Mouse (Mus musculus) hindbrain, embryonic 14.5 days (tissue): ENCODE measurements around the gene Aldh9a1. TPM values are rescaled to one million over a fixed set of nuclear protein-coding genes. Genes with fewer than 3 reads are reported as not detected.
A peak's percentile ranks its signal among the peaks of the same experiment; 100 is the strongest.

ENCODE experiments used
- ATAC-seq: fragments of 200-750 bp; cut with Nextera tagmentation; 2 replicates; pipeline ENCODE4 v1.8.0; 2017; ENCODE audit warnings: moderate number of reproducible peaks, mild to moderate bottlenecking, moderate TSS enrichment, moderate library complexity; ENCODE audit not compliant: low FRiP score
- DNase-seq: peaks from one replicate; pipeline ENCODE4 v3.0.0-alpha.2; 2015; ENCODE audit warnings: low spot score
- H3K27ac ChIP-seq: fragments of 300-500 bp; sonication (generic); 2 replicates; pipeline ENCODE4 v1.5.1; 2014; ENCODE audit warnings: mild to moderate bottlenecking, moderate library complexity
- H3K27me3 ChIP-seq: fragments of 300-500 bp; sonication (generic); 2 replicates; pipeline ENCODE4 v1.6.1; 2014; ENCODE audit warnings: mild to moderate bottlenecking, low read length, mixed read lengths; ENCODE audit not compliant: control insufficient read depth, insufficient read depth
- H3K36me3 ChIP-seq: fragments of 300-500 bp; sonication (generic); replicated peaks from 2 replicates; pipeline ENCODE4 v1.6.1; 2014; ENCODE audit not compliant: control insufficient read depth, insufficient read depth
- H3K4me1 ChIP-seq: fragments of 300-500 bp; sonication (generic); replicated peaks from 2 replicates; pipeline ENCODE4 v1.6.1; 2014; ENCODE audit warnings: antibody characterized with exemption, low read length, mixed read lengths; ENCODE audit not compliant: control insufficient read depth, insufficient read depth
- H3K4me2 ChIP-seq: fragments of 300-500 bp; sonication (generic); replicated peaks from 2 replicates; pipeline ENCODE4 v1.6.1; 2014; ENCODE audit warnings: mild to moderate bottlenecking, moderate library complexity
- H3K4me3 ChIP-seq: fragments of 300-500 bp; sonication (generic); replicated peaks from 2 replicates; pipeline ENCODE4 v1.5.1; 2014; ENCODE audit warnings: mild to moderate bottlenecking, low read length
- H3K9ac ChIP-seq: fragments of 300-500 bp; sonication (generic); 2 replicates; pipeline ENCODE4 v1.6.1; 2014
- H3K9me3 ChIP-seq: fragments of 300-500 bp; sonication (generic); 2 replicates; pipeline ENCODE4 v1.6.1; 2016; ENCODE audit warnings: low read length; ENCODE audit not compliant: control insufficient read depth
- WGBS: fragments of 180-500 bp; shearing (Covaris S2); extraction: QIAGEN DNeasy Blood & Tissue Kit; methylation state at CpG from one replicate; pipeline ENCODE4 v1.1.7; 2014; 5-methylcytosine and 5-hydroxymethylcytosine counted together
- microRNA-seq: library from miRNA; unstranded; fragments of <30 nt; microRNA quantifications from one replicate; pipeline ENCODE4, GENCODE M21; 2016
- polyA plus RNA-seq: library from polyadenylated mRNA; unstranded; fragments of >200 nt; fragmentation: Nextera tagmentation; extraction: Ambion mirVana; gene quantifications from 2 replicates; pipeline ENCODE4 v1.2.1, GENCODE M21; 2014

The Aldh9a1 gene
- polyA plus RNA-seq, 1 experiment from 2014 or later, result 36.4 TPM

DNA sequence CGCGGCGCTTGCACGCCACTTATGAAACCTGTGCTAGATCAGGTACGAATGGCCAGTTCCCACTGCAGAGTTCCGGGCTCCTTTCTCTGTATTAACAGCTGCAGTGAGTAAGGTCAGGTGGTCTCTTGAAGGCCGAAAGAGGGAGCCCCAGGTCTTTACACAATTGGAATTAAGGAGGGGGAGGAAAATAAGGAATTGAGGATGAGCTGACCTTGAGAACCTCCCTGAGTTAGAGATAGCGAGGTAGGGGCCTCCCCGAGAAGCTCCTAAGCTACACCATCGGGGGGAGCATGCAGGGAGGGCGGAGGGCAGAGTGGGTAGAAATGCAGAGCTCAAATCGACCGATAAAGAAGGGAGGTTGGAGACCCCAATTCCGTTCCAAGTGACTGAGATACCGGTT is 43.5 kb downstream of the Aldh9a1 start:
- Histone ChIP-seq H3K27me3 (no peaks in the 10 kb centered on the region), H3K36me3 (no peaks in the 10 kb centered on the region), H3K9ac (peak overlapping the region; percentile 70), H3K4me3 (peak overlapping the region; percentile 46), H3K9me3 (no peaks in the 10 kb centered on the region), H3K27ac (peak overlapping the region; percentile 55), H3K4me1 (peaks cover 7% of the 10 kb centered on the region), H3K4me2 (peak overlapping the region; percentile 86)
- 2% methylated on average over 15 of the region's 15 CpGs for WGBS
- ATAC-seq (peak; percentile 53), DNase-seq (peak; percentile 41)

DNA sequence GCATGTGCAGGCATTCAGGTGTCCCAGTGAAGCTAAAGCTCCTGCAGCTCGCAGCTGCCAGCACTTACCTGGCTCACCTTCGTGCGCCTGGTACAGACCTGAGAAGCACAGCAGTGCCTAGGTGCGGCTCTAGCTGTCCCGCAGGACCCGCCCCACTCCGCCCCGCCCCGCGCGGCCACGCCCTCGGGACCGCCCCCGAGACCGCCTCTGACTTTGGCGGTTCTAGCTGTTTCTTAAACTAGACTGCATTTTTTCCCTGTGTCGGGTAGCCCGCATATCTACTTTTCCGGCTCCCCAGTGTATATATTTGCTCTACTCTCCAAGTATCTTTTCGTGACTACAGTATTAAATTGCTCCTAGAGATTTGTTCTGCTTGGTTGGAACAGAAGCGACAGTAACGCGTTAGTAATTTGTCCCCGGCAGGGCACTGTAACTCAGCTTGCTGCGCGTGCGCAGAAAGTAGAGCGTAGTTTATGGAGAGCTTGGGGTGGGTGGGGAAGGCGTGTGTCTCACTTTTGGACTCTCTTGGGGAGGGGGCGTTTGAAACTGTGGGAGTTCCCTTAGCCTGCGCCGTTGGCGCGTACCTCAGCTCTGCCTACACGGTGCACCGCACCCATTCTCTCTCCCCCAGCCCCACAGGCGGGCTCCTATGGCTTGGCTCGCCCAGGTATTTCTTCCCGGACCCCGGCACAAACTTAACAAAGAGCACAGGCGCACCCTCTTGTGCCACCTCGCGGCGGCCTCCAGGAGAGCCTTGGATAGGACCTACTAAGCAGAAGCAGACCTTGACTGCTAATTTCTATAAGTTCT is 44.1 kb downstream of the Aldh9a1 start, which contains the start of gene Mgst3:
Gene Mgst3 (minus strand): TSS at position 159 of the 810 bp plus-strand sequence.
- H3K9me3 ChIP-seq, result no peaks in the 10 kb centered on the region
- H3K4me3 ChIP-seq, result peak within 1 kb of the TSS; percentile 46
- peak within 1 kb of the TSS; percentile 55 for H3K27ac ChIP-seq
- H3K36me3 ChIP-seq, result no peaks in the 10 kb centered on the region
- under 1% methylated on average over 45 of the region's 45 CpGs for WGBS
- DNase-seq, result peak; percentile 95
- ATAC-seq, result peak; percentile 95
- peak within 1 kb of the TSS; percentile 86 for H3K4me2 ChIP-seq
- peak within 1 kb of the TSS; percentile 70 for H3K9ac ChIP-seq
- H3K27me3 ChIP-seq, result no peaks in the 10 kb centered on the region
- peaks cover 7% of the 10 kb centered on the region for H3K4me1 ChIP-seq

DNA sequence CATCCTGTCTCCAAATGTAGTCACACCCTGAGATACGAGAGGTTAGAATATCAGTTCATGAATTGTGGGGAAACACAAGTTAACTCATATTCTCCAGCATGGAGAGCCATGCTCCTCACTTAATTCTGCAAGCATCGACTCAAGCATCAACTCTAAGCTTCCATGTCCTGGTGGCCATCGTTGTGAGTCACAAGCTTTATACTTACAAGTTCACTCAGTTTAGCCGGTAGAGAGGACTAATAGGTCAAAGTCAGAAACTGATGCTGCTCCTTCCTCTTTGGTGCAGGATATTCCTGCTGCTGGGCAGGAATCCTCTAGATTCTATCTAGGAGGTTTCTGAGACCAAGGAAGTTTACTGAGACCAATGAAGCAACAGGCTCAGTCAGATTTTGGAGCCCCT is 55.4 kb downstream of the Aldh9a1 start:
- ATAC-seq (no peak), DNase-seq (no peak)
- no peak overlapping the region for H3K4me2 ChIP-seq
- H3K9me3 ChIP-seq, result no peaks in the 10 kb centered on the region
- H3K27ac ChIP-seq, result no peak overlapping the region
- H3K4me1 ChIP-seq, result no peaks in the 10 kb centered on the region
- WGBS, result 88% methylated on average over 4 of the region's 4 CpGs
- no peak overlapping the region for H3K9ac ChIP-seq
- H3K36me3 ChIP-seq, result no peaks in the 10 kb centered on the region
- H3K4me3 ChIP-seq, result no peak overlapping the region
- 0 out of 2 replicates have a peak, but pooled peaks cover 4% of the 10 kb centered on the region for H3K27me3 ChIP-seq

DNA sequence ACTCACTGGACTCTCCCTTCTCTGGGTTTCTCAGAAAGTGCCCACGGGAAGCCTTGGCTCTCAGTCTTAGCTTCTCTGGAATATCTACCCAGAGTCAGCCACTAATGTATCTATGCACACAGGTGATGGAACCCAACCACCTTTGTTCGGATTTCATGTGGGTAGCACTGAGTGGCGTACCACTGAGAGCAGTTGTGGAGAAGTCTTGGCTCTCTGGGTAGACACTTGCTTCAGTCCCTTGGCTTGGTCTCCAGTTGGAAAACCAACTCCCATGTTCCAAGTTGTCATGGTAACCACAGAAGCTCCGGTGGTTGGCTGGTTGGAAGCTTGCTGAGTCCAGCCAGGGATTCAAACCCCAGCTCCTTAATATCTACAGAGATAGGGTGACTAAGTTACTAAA is 59.8 kb downstream of the Aldh9a1 start:
- no peaks in the 10 kb centered on the region for H3K36me3 ChIP-seq
- no peak overlapping the region for H3K4me3 ChIP-seq
- WGBS, result 74% methylated on average over 4 of the region's 4 CpGs
- 0 out of 2 replicates have a peak, but pooled peaks cover 7% of the 10 kb centered on the region for H3K27me3 ChIP-seq
- no peak overlapping the region for H3K4me2 ChIP-seq
- DNase-seq, result no peak
- no peak overlapping the region for H3K9ac ChIP-seq
- no peak for ATAC-seq
- no peak overlapping the region for H3K27ac ChIP-seq
- no peaks in the 10 kb centered on the region for H3K4me1 ChIP-seq
- H3K9me3 ChIP-seq, result no peaks in the 10 kb centered on the region

DNA sequence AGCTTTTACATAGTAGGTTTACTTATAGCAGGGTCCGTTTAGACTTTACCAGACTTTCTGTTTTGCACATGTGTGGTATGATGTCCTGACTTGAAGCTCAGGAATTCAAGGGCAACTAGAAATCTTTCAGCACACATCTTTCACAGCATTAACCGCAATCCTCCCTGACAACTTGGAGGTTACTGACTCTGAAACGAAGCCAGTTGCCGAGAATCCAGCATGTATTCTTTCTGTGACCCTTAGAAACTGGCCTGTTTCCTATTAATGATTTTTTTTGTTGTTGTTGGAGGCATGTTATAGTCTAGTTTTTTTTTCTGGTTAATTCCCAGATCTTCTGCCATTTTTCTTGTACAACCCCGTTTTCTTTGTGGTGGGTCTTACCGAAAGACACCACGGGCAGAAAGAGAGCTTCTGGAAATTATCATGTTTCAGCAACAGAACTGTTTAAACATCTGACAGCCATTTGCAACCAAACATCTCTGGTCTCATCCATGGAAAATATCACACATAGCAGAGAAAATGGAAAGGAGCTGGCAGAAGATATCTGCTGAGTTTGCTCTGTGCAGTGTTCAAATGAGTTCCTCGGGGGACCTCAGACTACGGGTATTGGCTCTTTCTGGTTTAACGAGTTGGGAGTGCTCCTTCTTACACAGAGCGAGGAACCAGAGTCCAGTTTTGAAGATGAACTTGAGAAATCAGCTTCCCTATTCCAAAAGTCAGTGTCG is 62.4 kb downstream of the Aldh9a1 start:
- Histone ChIP-seq H3K27me3 (0 out of 2 replicates have a peak, but pooled peaks cover 7% of the 10 kb centered on the region), H3K4me1 (no peaks in the 10 kb centered on the region), H3K4me2 (no peak overlapping the region), H3K27ac (no peak overlapping the region), H3K36me3 (no peaks in the 10 kb centered on the region), H3K9ac (no peak overlapping the region), H3K9me3 (no peaks in the 10 kb centered on the region), H3K4me3 (no peak overlapping the region)
- WGBS, result 82% methylated on average over 12 of the region's 12 CpGs
- DNase-seq (no peak), ATAC-seq (no peak)

DNA sequence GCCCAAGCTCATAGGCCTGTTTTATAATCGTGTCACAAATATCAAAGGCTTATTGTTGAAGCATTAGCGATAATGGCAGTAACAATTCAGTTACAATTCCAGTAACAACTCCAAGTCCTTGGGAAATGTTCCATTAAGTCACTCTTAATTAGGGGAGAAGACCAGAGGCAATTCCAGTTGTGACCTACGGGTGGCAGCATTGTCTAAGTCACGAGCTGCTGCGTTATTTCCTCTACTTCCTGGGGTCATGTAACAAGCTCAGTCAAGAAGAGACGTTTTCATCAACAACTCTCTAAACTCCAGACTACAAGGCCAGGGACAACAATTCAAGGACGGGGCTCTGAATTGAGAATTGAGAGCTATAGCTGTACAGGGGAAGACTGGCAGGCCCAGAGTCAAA is 65.1 kb downstream of the Aldh9a1 start:
- DNase-seq, result peak; percentile 94

More for the DNA sequence above, 65.1 kb downstream of the Aldh9a1 start:
- no peak for ATAC-seq
- H3K27ac ChIP-seq, result no peak overlapping the region
- H3K4me1 ChIP-seq, result no peaks in the 10 kb centered on the region
- H3K36me3 ChIP-seq, result no peaks in the 10 kb centered on the region
- no peak overlapping the region for H3K9ac ChIP-seq
- H3K4me3 ChIP-seq, result no peak overlapping the region
- H3K27me3 ChIP-seq, result 0 out of 2 replicates have a peak, but pooled peaks cover 3% of the 10 kb centered on the region
- 3% methylated on average over 7 of the region's 7 CpGs for WGBS
- no peaks in the 10 kb centered on the region for H3K9me3 ChIP-seq
- no peak overlapping the region for H3K4me2 ChIP-seq

Small RNA genes lying within 50 kb of the gene (microRNA-seq; reads per million reads assigned to microRNA genes)
- gene Gm25911, result not detected

Other genes starting within 250 kb of the Aldh9a1 start
- gene Uck2, start 64.7 kb upstream of the Aldh9a1 start, polyA plus RNA-seq, result 48.8 and 49.6 TPM in 2 replicates
- 67.8 and 72.0 TPM in 2 replicates for gene Tmco1, start 41.6 kb upstream of the Aldh9a1 start, polyA plus RNA-seq
- 189 and 205 TPM in 2 replicates for gene Mgst3, start 43.9 kb downstream of the Aldh9a1 start, polyA plus RNA-seq
- not detected in 2 replicates for gene Lrrc52, start 116.8 kb downstream of the Aldh9a1 start, polyA plus RNA-seq
- 9.3 and 12.7 TPM in 2 replicates for gene Rxrg, start 248.4 kb downstream of the Aldh9a1 start, polyA plus RNA-seq